Mouse (Mus musculus) kidney, postnatal 10 days (tissue): Measurements from ENCODE around the gene Cdhr4.

Experiments used
- DNase-seq: peaks from one replicate; pipeline ENCODE4 v3.0.0; 2021; ENCODE audit warnings: mixed read lengths

The Cdhr4 gene

DNA sequence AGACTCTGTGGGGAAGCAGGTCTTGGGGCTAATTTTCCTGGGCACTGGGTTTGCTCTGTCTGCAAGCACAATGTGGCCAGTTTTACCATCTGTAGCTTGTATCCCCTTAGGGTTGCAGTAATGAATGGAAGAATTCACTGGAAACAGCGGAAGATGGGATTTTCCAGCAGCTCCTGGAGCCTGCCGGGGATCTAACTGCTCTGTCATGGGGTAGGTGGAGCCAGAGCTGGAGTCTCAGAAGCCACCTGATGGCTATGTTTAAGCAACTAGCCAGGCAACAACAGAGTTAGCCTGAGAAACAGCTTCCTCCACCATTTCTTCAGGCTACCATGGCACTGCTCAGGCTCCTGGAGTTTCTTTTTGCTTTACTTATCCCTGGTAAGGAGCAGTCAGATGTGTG lies at the start of gene Cdhr4:
Cdhr4 (plus strand) TSS at position 301 of the 400 bp plus-strand sequence.
- no peak for DNase-seq

- no peak for DNase-seq
These were observed 44.8 kb upstream of the Cdhr4 start for GRCm38 (mm10) chr9:107947241-107948194.

DNA sequence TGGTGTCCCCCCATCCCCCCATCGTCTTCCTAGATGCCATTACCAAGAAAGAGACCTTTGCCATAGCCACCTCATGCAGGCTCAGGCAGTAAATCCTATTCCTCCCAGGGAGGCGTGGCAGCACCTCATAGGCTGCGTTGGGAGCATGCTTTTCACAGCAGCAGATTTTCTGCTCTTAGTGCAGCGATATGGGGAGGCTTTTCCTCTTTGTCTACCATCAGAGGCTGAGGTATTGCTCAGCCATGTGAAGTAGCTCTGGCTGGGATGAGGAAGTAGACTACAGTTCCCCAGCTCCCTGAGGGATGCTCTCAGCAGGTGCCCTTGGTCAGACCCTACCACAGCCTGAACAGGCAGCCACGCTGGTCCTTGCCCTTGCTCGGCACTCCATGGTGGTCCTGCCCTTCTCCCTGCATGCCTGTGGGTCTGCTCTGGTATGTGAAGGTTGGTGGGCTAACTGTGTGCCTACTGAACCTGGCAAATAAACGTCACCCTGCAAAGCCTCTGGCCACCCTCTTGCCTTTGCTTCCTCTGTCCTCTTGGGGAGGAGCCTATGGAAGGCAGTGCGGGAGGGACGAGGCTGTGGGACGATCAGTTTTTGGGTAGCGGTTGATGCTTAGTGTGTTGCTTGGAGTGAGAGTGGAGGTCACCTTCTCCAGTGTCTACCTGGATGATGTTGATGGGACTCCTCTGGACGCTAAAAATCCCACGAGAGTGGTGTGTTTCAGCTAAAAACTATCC lies 42.9 kb upstream of the Cdhr4 start:
- no peak for DNase-seq

DNA sequence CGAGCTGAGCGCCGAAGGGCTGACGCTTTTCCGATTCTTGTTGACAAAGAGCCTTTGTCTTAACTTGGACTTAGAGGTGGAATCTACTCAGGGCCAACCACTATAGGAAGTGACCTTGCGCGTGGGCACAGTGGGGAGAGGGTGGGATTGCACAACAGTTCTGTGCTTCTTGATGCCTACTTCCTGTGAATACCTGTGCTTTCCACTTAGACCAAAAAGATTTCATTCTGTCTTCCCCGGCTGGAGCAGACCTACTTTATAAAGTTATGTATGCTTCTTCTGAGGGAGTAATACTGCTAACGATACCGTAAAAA lies 42.4 kb upstream of the Cdhr4 start, which contains the start of gene Traip:
Traip (plus strand) TSS at position 215 of the 314 bp plus-strand sequence.
- no peak for DNase-seq

DNA sequence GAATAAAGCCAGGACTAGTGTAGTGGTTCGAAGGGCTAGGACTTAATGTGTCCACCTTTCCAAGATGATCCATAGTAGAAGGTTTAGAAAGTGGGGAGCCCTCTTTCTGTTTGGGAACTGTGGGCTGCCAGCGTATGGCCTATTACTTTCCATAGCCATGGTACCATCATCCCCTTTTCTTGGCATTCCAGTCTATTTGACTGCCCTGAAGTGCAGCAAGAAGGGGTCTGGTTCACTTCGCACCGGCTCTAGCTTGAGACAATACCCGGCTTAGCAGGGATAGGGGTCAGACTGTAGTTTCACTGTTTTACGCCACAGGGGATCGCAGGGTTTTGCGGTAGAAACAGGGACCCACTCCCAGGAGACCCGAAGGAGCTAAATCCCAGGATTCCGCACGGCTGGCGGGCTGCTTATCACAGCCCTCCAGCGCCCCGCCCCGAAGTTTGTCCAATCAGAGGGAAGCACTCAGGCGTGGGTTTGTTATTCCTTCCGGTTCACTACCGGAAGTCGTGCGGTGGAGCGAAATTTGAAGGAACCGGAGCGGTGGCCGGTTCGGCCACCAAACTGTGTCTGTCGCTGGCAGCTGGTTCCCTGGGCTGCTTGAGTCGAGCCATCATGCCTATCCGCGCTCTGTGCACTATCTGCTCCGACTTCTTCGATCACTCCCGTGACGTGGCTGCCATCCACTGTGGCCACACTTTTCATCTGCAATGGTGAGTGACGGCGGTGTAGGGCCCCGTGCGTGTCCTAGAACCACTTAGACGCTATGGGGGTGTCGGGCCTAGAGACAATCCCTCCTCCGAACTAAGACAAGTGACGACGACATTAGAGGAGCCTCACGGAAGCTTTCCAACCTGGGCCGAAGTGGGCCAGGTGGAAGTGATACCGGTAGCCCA lies 41.6 kb upstream of the Cdhr4 start:
- DNase-seq: peak; percentile 96

GRCm38 (mm10) chr9:107955613-107956289 lies 36.5 kb upstream of the Cdhr4 start:
- no peak for DNase-seq

GRCm38 (mm10) chr9:107957141-107957540 lies 35.2 kb upstream of the Cdhr4 start:
- DNase-seq: no peak

DNA sequence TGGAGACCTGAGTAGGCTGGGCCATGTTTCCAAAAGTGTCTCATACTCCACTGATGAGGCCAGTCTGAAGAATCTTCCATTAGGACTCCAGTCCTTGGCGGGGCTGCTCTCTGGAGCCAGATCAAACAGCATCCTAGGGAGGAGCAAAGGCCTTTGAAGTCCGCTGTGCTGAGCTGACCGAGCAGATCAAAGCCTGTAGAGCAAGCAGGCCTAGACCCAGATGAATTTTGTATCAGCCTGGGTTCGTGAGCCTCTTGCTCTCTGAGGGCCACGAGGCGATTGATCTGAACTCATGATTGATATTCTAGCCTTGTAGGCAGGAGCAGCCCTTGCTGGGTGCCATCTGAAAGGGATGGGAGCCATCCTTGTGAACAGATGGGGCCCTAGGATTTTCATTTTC lies 32.4 kb upstream of the Cdhr4 start:
- no peak for DNase-seq

DNA sequence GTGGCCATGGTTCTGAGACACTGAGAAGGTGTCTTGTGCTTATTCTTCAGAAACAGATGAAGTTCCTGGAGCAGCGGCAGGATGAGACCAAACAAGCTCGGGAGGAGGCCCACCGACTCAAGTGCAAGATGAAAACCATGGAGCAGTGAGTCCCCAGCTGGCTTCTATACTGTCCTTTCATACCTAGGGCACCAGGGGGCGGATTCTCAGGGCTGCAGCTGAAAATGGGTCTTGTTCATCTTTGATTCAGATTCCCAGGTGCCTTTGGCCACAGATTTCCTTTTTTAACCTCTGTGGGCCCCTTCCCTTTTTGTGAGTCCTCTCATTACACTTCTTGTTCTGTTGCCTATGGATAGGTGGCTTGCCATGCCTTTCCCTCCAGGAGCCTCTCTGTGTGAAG lies 31.4 kb upstream of the Cdhr4 start:
- DNase-seq: no peak

GRCm38 (mm10) chr9:107961351-107961762 lies 30.9 kb upstream of the Cdhr4 start:
- no peak for DNase-seq

GRCm38 (mm10) chr9:107961881-107962280 lies 30.4 kb upstream of the Cdhr4 start:
- peak; percentile 58 for DNase-seq

DNA sequence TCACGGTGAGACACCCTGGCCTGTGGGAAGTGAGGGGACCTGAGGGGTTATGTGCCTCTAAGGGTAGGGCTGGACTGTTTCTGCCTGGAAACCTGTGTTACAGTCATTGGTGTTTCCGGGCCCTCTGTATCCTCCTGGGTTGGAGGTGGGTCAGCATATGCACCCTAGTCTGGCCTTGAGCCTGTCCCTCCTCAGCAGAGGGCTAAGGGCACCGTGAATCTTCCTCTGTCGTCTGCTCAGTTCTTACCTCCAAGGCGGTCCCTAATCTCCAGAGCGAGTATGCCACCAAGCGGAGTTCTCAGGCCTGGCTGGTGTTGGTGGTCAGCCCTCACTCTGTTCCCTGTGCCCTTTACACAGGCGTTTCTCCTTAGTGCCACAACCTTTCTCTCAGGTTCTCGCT lies 29.4 kb upstream of the Cdhr4 start:
- no peak for DNase-seq

GRCm38 (mm10) chr9:107963700-107964099 lies 28.6 kb upstream of the Cdhr4 start:
- DNase-seq: peak; percentile 96

- no peak for DNase-seq
These were observed 27.6 kb upstream of the Cdhr4 start for GRCm38 (mm10) chr9:107964681-107965080.

DNA sequence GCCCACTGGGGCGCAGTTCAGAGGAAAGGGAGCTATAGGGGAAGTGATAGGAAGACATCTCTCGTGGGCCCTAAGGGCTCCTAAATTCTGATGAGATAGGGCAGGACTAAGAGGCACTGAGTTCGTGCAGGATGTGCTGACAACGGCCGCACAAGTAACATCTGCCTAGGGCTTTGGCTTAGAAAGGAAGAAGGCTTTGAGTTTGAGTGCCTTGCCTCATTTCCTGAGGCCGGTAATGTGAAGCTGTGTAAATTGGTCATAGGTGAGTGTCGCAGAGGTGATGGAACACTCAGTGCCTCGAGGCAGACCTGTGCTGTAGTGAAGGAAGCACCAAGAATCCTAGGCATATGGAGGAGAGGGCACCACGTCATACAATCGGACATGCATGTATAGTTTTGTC lies 25.6 kb upstream of the Cdhr4 start:
- no peak for DNase-seq

GRCm38 (mm10) chr9:107967437-107967836 lies 24.9 kb upstream of the Cdhr4 start:
- DNase-seq: no peak

DNA sequence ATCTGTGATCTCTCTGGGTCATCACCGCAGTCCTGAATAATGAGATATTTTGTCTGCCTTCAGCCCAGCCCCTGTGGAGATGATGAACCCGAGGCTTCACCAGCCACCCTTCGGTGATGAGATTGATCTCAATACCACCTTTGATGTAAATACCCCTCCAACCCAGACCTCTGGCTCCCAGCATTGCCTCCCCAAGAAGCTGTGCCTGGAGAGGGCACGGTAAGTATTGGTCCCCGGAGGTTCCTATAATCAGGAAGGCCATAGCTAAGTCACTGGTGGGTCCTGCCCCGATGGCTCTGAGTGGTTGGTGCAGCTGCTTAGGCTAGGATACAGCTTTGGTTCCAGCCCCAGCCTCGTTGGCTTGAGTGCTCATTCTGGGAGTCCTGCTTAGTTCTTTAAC lies 23.8 kb upstream of the Cdhr4 start:
- DNase-seq: no peak

- no peak for DNase-seq
These were observed 22.0 kb upstream of the Cdhr4 start for GRCm38 (mm10) chr9:107970311-107970710.

DNA sequence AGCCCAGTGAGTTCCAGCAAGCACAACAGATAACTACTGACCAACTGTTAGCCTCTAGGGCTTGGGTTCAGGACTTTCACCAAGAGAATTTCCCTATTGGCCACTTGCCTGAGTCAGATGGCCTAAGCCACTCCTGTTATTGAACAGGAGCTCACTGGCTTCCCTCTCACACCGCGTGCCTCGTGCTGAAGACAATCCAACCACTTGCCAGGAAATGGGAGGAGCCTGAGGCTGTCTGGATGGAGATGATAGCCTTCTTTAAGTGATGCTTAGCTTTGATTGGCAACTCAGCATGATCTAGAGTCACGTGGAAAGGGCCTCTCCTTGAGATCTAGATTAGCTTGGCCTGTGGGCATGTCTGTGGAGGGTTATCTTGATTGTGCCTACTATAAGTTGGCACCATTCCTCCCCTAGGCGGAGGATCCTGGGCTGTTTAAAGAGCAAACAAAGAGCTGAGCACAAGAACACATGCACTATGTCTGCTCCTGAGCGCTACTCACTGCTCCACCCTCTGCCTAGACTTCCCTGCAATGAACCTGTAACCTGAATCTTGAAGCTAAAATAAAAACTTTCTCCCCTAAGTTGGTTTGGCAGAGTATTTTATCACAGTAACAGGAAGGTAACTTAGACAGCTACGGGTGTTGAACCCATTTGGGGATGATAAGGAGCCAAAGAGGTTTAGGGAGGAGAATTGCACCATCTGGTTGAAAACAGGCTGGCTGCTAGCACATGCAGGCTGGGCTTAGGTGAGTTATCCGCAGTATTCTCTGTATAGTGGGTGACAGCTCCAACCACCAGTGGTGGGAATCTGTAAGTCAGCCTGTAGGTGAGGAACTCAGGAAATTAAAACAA lies 20.4 kb upstream of the Cdhr4 start:
- no peak for DNase-seq

DNA sequence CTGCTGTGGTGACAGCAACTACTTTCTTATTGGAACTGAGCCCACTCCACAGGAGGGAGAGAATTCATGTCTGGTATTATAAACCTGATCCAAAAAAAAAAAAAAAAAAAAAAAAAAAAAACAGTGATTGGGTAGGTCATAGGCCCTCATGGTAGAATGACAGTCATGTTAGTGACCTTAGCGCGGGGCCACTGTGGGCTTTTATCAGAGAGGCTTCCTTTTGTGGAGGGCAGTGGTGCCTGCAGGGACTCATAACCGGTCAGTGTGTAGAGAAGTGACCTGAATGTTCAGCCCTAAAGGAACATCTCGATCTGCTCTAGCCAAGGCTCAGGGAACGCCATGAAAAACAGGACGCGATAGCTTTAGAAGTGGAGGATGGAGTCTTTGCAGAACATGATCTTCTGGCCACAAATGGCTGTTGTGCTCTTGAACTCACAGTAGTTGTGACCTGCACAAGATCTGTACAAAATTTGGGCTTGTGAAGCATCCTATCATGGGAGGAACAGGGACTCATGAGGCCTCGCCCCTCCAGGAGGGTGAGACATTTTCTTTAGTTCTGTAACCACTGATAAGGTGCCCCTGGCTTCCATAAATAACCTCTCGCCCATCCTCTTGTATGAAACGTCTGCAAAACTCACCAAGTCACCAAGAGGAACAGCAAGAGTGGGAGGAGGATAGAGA lies 17.7 kb upstream of the Cdhr4 start:
- DNase-seq: no peak
